Mouse (Mus musculus): ENCODE results near the gene Fmnl3. TPM values are rescaled to one million over a fixed set of nuclear protein-coding genes. Genes with fewer than 3 reads are reported as not detected.

Fmnl3 gene
- 10 to 100 TPM; 32.3 to 35.7 TPM for total RNA-seq (2021)
- long read RNA-seq, experiment 1, full-length matches to known transcripts, result 16 of 32 reads
- long read RNA-seq, experiment 1, partial matches to known transcripts, result 8 of 32 reads
- long read RNA-seq, experiment 1, other reads (novel, unspliced or antisense), result 8 of 32 reads
- long read RNA-seq, experiment 2, full-length matches to known transcripts, result 37 of 53 reads
- long read RNA-seq, experiment 2, partial matches to known transcripts, result 5 of 53 reads
- long read RNA-seq, experiment 2, other reads (novel, unspliced or antisense), result 11 of 53 reads

DNA sequence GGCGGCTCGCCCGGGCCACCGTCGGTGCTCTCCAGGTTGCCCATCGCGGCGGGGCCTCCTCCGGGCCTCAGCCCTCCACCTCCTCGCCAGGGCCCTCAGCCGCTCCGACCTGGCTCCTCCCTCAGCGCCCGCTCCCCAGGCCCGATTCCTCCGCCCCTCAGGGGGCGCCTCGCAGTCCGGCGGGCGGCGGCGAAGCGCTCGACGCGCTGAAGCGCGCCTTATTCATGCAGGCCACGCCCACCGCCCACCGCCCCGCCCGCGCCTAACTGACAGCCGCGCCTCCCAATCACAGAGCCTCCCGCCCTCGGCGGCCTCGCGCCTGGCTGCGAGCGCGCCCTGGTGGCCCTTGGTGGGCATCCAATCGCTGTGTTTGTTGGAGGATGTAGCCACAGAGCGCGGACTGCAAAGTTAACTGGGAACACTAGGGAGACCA lies at the start of gene Fmnl3:
TSS of gene Fmnl3 (minus strand) at position 224 of the 433 bp plus-strand sequence.
- DNase-seq (ENCODE audit: low spot score in 2 of 2), result peak; percentile 98 to 99

DNA sequence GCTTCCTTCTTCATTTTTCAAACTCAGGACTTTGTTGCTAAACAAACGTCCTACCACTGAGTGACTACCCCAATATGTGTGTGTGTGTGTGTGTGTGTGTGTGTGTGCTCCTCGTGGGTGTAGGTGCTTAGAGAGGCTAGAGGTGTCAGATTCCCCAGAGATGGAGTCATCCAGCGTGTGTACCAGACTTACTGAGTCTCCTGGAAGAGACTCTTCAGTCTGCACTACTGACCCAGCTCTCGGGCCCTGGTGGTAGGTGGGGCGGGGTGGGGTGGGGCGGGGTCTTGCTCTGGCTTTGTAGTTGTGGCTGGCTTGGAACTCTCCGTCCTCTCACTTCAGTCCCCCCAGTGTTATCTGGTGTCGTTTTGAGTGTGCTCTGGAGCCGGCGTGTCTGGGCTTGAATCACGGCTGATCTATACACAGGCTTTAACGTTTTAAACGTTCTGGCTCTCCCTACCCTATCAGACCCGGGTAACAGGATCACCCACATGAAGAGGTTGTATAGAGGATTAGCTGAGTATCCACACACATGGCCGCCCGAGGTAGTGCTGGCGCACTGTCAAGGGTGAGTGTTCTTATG lies 47.5 kb upstream of the Fmnl3 start:
- no peak for DNase-seq (ENCODE audit: low spot score in 2 of 2)

DNA sequence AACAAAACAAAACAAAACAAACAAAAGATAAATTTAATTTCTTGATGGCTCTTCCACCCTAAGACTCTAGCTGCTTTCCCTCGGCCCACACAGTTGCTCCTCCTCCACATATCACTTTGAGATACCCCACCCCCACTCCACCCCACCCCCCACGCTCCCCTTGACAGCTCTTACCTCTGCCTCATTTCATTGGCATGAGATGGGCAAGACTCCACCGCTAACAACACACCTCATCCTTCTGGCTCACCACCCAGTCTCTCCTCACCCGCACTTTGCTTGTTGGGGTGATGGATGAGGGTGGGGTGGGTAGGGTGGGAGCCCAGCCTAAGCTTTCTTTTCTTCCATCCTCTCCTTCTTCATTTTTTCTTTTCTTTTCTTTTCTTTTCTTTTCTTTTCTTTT lies 46.7 kb upstream of the Fmnl3 start:
- no peak for DNase-seq (ENCODE audit: low spot score in 2 of 2)

DNA sequence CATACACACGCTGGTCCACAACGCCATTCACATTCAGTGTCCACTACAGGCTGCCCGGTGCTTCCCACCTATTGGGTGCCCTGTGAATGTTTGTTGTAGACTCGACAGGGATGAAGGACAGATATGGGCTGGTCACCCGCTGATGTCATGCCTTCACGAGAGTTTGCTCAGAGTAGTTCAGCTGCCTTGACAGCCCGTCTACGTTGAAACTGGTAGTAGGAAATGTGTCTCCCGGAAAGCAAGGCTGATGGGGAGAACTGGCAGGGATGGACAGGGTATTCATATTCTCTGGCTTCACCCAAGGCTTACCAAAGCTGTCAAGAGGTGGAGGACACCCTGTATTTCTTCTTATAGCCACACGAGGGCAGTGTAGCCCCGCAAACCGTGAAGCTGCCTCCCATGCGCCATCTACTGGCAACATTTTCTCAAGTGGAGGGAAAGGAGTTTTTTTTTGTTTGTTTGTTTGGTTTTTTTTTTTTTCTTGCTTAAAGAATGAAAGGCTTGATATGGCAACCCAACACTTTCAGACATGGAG lies 46.1 kb upstream of the Fmnl3 start:
- peak; percentile 73 to 84 for DNase-seq (ENCODE audit: low spot score in 2 of 2)

DNA sequence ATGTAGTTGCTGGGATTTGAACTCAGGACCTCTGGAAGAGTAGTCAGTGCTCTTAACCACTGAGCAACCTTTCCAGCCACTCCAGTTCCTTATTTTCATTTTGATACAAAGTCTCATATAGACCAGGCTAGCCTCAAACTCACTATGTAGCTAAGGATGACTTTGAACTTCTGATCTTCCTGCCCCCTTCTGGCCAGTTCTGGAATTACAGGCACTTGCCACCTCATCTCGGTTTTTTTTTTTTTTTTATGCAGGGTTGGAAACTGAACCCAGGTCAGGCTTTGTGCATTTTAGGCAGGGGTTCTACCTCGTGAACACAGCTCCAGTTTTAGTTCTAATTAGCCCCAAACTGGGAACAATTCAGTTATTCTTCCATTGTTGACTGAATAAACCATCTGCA lies 45.5 kb upstream of the Fmnl3 start:
- no peak for DNase-seq (ENCODE audit: low spot score in 2 of 2)

DNA sequence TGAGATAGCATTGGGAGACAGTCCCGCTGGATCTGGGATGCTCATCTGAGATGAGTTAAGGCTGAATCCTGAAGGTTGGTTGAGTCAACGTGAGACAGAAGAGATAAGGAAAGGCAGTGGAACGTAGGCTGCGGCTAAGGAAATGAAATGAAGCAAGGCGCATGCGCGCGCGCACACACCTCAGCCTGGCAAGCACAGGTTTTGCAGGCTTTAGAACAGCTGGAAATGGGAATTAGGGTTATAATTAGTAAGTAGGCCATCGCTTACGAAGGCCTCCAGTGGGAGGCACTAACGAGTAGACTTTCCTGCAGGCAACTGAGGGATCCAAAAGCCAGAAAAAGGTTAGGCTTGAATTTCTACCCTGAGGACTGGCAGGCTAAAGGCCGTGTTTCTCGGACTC lies 41.5 kb upstream of the Fmnl3 start:
- DNase-seq (ENCODE audit: low spot score in 2 of 2), result no peak

DNA sequence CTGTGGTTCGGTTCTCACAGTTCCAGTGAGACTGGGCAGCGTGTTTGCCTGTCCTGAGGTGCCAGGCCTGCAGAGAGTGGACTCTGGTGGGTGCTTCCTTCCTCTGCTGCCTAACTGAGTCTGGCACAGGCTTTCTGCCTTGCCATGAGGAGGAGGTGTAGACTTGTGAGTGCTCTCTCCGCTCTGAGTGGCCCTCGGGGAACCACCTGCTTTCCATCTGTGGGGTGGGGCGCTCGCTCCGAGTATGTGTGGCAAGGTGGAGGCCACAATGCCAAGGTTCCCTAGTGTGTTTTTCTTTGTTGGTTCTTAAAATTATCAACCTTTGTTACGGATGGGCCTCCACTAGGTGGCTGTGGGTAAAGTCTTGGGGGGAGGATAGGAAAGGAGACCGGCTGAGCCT lies 38.6 kb upstream of the Fmnl3 start:
- no peak for DNase-seq (ENCODE audit: low spot score in 2 of 2)

DNA sequence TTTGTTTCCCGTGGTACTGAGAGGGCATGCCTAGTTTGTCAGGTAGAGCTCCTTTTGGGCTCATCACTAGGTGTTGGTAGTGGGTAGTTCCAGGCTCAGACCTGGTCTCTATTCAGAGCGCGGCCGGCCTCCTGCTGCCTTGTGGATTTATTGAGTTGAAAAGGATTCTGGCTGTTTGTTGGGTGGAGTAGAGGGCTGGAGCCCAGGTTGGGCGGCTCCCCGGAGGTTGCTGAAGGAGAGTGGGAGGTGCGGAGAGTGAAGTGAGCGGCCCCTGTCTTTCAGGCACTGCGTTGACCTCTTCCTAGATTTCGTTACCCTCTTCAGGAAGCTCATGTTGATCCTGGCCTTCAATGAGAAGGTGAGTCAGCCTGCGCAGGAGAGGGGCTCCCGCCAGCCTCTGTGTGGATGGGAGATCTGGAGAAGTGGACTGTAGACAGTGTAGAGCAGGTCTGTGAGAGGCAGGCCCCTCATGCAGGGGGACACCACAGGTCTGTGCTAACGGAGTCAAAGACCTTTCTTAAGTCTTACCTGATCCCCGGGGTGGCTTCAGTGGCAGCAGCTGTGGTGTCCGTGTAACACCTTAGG lies 36.8 kb upstream of the Fmnl3 start:
- no peak for DNase-seq (ENCODE audit: low spot score in 2 of 2)

DNA sequence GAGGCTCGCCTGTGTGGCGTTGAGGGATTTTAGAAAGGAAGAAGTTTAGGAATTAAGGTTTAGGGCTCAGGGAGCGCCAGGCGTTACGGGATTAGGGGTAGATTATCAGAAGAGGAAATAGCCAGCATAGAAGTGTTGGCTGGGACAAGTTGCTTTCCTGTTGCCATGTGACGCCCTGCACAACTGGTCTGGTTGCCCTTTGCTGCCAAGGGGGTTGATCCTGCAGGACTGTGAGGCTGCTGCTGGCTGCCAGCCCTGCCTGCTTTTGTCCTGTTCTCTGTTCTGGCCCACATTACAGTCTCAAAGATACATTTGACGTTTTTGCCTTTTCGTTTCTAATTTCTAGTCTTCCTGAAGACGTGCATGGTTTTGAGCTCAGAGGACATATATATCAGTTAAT lies 34.9 kb upstream of the Fmnl3 start:
- no peak for DNase-seq (ENCODE audit: low spot score in 2 of 2)

DNA sequence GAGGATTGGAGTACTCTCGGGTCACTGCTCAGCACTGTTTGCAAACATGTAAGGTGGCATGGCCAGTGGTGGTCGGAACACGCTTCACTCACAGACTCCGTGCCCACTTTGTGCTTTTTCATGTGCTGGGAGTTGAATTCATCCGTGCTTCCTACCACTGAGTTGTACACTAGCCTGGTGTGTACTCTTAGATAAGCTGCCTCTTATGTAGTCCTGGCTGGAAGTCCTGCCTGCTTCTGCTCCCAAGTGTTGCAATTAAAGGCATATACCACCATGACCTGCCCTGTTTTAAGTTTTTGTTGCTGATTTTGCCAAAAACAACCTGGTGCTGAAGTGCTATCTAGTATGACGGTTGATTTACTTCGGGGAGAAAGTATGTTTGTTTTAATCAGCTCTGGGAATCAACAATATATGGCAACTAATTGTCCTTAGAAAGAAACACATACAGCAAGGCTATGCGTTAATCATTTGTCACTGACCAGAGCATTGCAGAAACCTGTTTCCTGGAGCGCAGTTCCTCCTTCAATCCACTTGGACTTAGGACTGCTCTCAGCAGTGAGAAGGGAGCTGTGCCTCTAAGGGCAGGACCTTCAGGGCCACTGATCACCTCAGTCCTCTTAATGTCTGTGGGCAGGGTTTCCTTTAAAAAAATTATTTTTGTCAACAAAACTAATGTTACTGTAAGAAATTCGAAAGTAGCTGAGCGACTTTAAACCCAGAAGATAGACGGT lies 33.0 kb upstream of the Fmnl3 start:
- DNase-seq (ENCODE audit: low spot score in 2 of 2), result no peak

DNA sequence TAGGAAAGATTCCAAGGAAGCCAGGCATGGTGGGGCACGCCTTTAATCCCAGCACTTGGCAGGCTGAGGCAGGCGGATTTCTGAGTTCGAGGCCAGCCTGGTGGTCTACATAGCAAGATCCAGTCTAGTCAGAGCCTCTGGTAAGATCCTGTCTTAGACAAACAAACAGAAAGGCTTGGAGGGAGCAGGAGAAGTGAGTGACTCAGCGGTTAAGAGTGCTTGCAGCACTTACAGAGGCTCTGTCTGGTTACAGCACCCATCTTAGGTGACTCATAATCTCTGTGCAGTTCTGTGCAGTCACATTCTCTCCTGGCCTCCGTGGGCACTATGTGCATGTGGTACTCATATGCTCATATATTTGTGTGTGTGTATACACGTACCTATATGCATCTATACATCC lies 30.3 kb upstream of the Fmnl3 start:
- DNase-seq (ENCODE audit: low spot score in 2 of 2), result no peak

DNA sequence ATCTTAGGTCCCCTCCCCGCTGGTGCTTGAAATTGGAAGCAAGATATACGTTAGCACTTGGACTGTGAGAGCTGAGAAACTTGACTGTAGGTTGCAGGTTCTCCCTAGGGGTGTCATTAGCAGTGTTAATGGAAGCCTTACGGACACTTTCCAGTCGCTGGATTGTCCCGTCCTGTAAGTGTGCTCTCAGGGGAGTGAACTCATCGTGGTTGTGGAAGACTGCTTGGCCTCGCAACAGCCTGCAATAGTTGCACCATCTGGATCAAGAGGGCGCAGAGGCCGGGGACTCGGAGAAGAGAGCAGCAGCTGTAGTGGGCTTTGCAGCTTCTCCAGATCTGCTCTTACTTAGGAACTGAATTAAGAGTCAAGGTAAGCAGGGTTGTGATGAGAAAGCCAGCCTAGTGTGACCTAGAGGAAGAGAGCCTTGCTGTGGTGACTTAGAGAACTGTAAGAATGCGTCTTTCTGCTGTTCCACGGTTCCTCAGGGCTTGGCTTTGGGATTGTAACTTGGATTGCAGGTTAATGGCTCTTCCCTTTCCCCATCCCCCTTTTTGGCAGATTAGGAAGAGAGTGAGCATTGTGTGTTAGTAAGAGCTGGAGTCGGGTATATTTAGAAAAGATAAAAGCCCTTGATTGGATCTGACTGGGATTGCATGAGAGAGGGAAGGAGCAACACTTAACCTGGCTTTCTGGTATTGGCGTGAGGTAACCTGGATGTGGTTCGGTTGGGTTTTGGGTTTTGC lies 29.4 kb upstream of the Fmnl3 start:
- no peak for DNase-seq (ENCODE audit: low spot score in 2 of 2)

DNA sequence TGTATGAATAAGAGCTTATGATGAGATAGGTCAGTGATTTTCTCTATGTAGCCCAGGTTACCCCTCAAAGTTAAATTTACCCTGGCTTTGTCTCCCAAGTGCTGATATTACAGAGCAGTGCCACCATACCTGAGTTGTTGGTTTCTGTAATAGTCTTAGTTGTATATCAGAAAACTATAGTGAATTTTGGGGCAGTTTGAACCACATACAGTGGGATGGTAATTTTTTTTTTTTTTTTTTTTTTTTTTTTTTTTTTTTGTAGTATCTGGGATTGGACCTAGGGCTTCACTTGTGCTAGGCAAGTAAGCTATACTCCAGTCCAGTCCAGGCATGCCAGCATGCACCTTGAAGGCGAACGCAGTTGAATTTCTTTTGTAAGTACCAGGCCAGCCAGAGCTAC lies 27.3 kb upstream of the Fmnl3 start:
- no peak for DNase-seq (ENCODE audit: low spot score in 2 of 2)

DNA sequence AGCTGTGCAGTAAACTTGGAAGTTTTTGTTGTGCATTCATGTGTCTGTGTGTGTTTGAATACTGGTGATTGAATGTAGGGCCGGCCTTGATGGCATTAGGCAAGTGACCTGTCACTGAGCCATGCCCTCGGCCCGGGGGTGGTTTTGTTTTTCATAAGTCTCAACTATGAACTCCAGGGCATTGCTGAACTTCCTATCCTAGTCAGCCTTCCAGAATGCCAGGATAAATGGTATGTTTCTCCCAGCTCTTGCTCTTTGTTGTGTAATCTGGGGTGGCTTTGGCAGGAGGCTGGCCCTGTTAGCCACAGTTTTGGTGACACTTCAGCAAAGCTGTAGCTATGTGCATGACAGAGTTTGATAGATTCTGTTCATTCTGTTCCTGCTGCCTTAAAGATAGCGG lies 26.6 kb upstream of the Fmnl3 start:
- no peak for DNase-seq (ENCODE audit: low spot score in 2 of 2)

DNA sequence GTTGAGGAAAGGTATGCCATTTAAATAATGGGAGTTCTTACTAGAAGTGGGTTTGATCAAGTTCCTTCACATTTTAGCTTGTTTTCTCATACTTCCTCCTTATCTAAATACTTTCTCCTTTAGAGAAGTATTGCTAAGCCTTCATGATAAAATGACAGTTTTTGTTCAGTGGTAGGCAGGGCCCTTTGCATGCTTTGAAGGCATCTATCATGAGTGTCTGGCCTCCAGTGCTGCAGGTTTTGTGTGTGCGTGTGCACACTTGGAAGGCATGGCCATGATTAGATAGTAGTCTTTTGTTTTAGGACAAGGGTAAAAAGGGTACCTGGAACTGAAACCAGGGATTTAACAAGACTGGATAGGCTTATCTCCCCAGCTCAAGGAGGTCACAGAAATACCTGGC lies 26.2 kb upstream of the Fmnl3 start:
- DNase-seq (ENCODE audit: low spot score in 2 of 2), result no peak

DNA sequence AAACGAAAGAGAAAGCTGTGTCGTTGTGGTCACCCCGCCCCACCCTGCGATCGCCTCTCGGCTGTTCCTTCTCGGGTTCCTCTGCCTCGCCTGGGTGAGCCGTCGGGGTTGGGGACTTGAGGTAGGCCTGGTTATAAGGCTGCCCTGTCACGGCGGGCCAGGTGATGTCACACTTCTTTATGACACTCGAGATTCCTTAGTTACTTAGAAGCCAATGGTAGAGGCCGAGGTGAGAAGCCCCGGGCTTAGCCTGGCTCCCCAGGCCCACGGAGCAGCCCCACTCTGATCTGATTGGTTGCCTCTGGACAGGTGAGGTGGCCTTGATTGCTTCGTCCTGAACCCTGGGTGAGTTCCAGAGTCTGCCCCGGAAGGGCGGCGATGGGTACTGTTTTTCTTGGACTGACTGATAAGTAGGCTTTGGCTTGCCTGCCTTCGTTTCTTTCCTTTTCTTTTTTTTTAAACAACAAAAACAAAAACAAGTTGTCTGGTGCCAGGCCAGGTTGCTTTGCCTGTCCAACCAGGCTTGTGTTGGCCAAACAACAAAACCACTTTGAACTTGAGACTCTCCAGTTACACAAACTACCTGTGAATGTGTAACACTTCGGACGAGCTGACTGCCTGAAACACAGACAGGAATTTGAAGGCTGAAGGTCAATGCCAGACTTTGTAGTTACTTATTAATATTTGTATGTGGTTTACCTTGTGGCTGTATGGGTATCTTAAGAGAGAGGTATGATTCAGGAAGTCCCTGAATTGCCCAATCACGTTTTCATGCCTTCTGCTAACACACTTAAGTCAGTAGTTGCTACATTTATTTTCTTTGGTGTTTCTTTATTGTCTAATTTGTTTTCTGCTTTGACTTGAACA lies 23.3 kb upstream of the Fmnl3 start:
- no peak for DNase-seq (ENCODE audit: low spot score in 2 of 2)

DNA sequence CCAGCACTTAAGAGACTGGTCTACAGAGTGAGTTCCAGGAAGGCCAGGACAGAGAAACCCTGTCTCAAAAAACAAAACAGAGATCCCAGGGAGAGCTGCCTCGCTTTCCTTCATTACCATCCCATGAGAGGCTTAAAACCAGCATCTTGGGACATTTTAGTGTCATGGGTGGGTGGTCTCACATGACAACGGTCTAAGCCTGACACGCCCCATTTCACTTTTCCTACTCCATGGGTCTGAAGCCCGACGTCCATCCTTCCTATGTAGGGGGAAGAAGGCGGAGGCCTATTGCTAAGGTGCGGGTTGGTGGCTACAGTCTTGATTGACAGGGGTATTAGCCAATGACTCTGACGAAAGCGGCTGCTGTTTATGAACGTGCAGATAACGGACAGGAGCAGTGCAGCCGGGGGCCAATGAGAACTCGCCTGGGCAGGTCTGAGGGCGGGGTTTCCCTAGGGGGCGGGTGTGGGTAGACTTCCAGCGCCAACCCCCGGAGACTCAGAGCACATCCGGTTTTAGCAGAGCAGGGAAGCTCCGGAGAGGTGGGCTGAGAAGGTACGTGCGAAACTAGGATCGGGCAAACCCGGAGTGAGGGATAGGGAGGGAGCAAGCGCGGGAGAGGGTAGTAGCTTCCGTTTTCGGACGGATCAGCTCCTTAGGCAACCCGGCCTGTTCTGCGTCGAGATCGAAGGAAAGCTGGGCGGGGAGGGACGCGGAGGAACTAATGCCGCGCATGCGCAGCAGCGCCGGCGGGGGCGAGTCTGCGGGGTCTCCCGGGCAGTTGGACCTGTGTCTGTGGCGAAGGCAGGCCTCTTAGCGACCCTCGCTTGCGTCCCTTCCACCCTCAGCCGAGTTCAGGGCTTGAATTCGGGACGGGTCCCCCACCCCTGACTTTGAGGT lies 22.5 kb upstream of the Fmnl3 start, which contains the start of gene Tmbim6:
TSS of gene Tmbim6 (plus strand) at position 397 of the 900 bp plus-strand sequence.
- DNase-seq (ENCODE audit: low spot score in 2 of 2), result peak; percentile 96 to 98

DNA sequence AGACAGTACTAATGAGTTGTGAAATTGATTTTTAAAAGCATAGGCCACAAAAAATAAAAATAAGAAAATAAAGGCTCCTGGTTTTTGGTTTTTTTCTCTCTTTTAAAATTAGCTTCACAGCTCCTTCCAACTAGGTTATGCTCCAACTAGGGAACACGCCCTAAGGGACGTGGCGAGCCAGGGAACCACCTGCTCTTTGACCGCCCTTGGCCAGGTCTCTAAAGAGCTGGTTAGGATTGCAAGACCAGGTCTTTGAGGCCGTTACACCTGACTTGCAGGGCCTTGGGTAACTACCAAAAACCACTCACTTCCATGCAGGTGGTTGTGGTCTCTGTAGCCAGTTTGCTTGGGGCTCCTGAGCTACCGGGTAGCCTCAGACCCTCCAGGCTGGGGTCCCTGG lies 21.7 kb upstream of the Fmnl3 start:
- no peak for DNase-seq (ENCODE audit: low spot score in 2 of 2)
